Mouse (Mus musculus): ENCODE measurements around the gene Trp53inp2. TPM values are rescaled to one million over a fixed set of nuclear protein-coding genes. Genes with fewer than 3 reads are reported as not detected.

Gene Trp53inp2
- total and polyA plus RNA-seq, 2 experiments, result 60.6 to 98.7 TPM

GRCm38 (mm10) chr2:155385731-155386533, 5.1 kb downstream of the Trp53inp2 start:
- peaks cover 51% of the 10 kb centered on the region for H3K36me3 ChIP-seq (ENCODE audit: control insufficient read depth, insufficient read depth, low read length)
- no peaks in the 10 kb centered on the region for H3K27me3 ChIP-seq (ENCODE audit: control insufficient read depth, insufficient read depth, low read length)
- TF ChIP-seq POLR2A (IDR thresholded peaks at IDR 0.05; ENCODE audit: extremely low read depth, insufficient read depth, low read length) (no peak), CTCF (IDR thresholded peaks at IDR 0.05; ENCODE audit: low read depth, low read length) (no peak)
- H3K27ac ChIP-seq (replicated peaks; ENCODE audit: insufficient read depth, low read depth, low read length), result no peak overlapping the region; the same call in 1 of the 2 replicates
- peaks cover 16% of the 10 kb centered on the region; the same call in 1 of the 2 replicates for H3K79me2 ChIP-seq (ENCODE audit: control insufficient read depth, insufficient read depth, low read length)
- WGBS, result 81% methylated on average over 18 of the region's 18 CpGs
- H3K9ac ChIP-seq (ENCODE audit: low read depth, low read length), result 0 out of 2 replicates have a peak overlapping the region, but pooled peaks have one; percentile 4
- peaks cover 14% of the 10 kb centered on the region for H3K4me1 ChIP-seq (ENCODE audit: control insufficient read depth, insufficient read depth, low read length)
- DNase-seq (ENCODE audit: extremely low read depth, low read depth, low spot score), result no peak
- H3K4me3 ChIP-seq (ENCODE audit: insufficient read depth, low read depth, low read length), result no peak overlapping the region

GRCm38 (mm10) chr2:155386534-155386899, 5.7 kb downstream of the Trp53inp2 start:
- Histone ChIP-seq H3K27ac (replicated peaks; ENCODE audit: insufficient read depth, low read depth, low read length) (peak overlapping the region; percentile 8), H3K4me1 (ENCODE audit: control insufficient read depth, insufficient read depth, low read length) (peaks cover 14% of the 10 kb centered on the region), H3K4me3 (ENCODE audit: insufficient read depth, low read depth, low read length) (no peak overlapping the region), H3K79me2 (ENCODE audit: control insufficient read depth, insufficient read depth, low read length) (peaks cover 16% of the 10 kb centered on the region; the same call in 1 of the 2 replicates), H3K36me3 (ENCODE audit: control insufficient read depth, insufficient read depth, low read length) (peaks cover 51% of the 10 kb centered on the region), H3K27me3 (ENCODE audit: control insufficient read depth, insufficient read depth, low read length) (no peaks in the 10 kb centered on the region), H3K9ac (ENCODE audit: low read depth, low read length) (peak overlapping the region; percentile 37; the same call in 1 of the 2 replicates)
- 27% methylated on average over 27 of the region's 27 CpGs for WGBS
- DNase-seq (ENCODE audit: extremely low read depth, low read depth, low spot score), result peak; percentile 51
- no peak for TF ChIP-seq CTCF (IDR thresholded peaks at IDR 0.05; ENCODE audit: low read depth, low read length)
- no peak for TF ChIP-seq POLR2A (IDR thresholded peaks at IDR 0.05; ENCODE audit: extremely low read depth, insufficient read depth, low read length)

GRCm38 (mm10) chr2:155387052-155387451, 6.2 kb downstream of the Trp53inp2 start:
- peaks cover 51% of the 10 kb centered on the region for H3K36me3 ChIP-seq (ENCODE audit: control insufficient read depth, insufficient read depth, low read length)
- DNase-seq (ENCODE audit: extremely low read depth, low read depth, low spot score), result no peak
- H3K4me3 ChIP-seq (ENCODE audit: insufficient read depth, low read depth, low read length), result no peak overlapping the region
- H3K27ac ChIP-seq (replicated peaks; ENCODE audit: insufficient read depth, low read depth, low read length), result peak overlapping the region; percentile 8; the same call in 1 of the 2 replicates
- H3K4me1 ChIP-seq (ENCODE audit: control insufficient read depth, insufficient read depth, low read length), result peaks cover 14% of the 10 kb centered on the region
- peaks cover 16% of the 10 kb centered on the region; the same call in 1 of the 2 replicates for H3K79me2 ChIP-seq (ENCODE audit: control insufficient read depth, insufficient read depth, low read length)
- H3K9ac ChIP-seq (ENCODE audit: low read depth, low read length), result no peak overlapping the region; the same call in 1 of the 2 replicates
- TF ChIP-seq POLR2A (IDR thresholded peaks at IDR 0.05; ENCODE audit: extremely low read depth, insufficient read depth, low read length), result no peak
- 0 out of 2 replicates have a peak, but pooled peaks have one; percentile 4 for TF ChIP-seq CTCF (IDR thresholded peaks at IDR 0.05; ENCODE audit: low read depth, low read length)
- WGBS, result 90% methylated on average over 4 of the region's 4 CpGs
- no peaks in the 10 kb centered on the region for H3K27me3 ChIP-seq (ENCODE audit: control insufficient read depth, insufficient read depth, low read length)

- no peak for TF ChIP-seq POLR2A (IDR thresholded peaks at IDR 0.05; ENCODE audit: extremely low read depth, insufficient read depth, low read length)
- TF ChIP-seq CTCF (IDR thresholded peaks at IDR 0.05; ENCODE audit: low read depth, low read length), result no peak
- Histone ChIP-seq H3K4me1 (ENCODE audit: control insufficient read depth, insufficient read depth, low read length) (peaks cover 11% of the 10 kb centered on the region), H3K27ac (replicated peaks; ENCODE audit: insufficient read depth, low read depth, low read length) (no peak overlapping the region), H3K27me3 (ENCODE audit: control insufficient read depth, insufficient read depth, low read length) (no peaks in the 10 kb centered on the region), H3K4me3 (ENCODE audit: insufficient read depth, low read depth, low read length) (no peak overlapping the region), H3K36me3 (ENCODE audit: control insufficient read depth, insufficient read depth, low read length) (peaks cover 48% of the 10 kb centered on the region), H3K79me2 (ENCODE audit: control insufficient read depth, insufficient read depth, low read length) (peaks cover 2% of the 10 kb centered on the region; the same call in 1 of the 2 replicates), H3K9ac (ENCODE audit: low read depth, low read length) (no peak overlapping the region)
- DNase-seq (ENCODE audit: extremely low read depth, low read depth, low spot score), result peak; percentile 58
- WGBS, result 41% methylated on average over 2 of the region's 2 CpGs
These were observed 7.7 kb downstream of the Trp53inp2 start for GRCm38 (mm10) chr2:155388573-155388972.

GRCm38 (mm10) chr2:155394586-155394985, 13.7 kb downstream of the Trp53inp2 start:
- H3K27ac ChIP-seq (replicated peaks; ENCODE audit: insufficient read depth, low read depth, low read length), result no peak overlapping the region
- H3K79me2 ChIP-seq (ENCODE audit: control insufficient read depth, insufficient read depth, low read length), result no peaks in the 10 kb centered on the region
- no peak overlapping the region for H3K4me3 ChIP-seq (ENCODE audit: insufficient read depth, low read depth, low read length)
- H3K36me3 ChIP-seq (ENCODE audit: control insufficient read depth, insufficient read depth, low read length), result peaks cover 27% of the 10 kb centered on the region
- no peaks in the 10 kb centered on the region for H3K27me3 ChIP-seq (ENCODE audit: control insufficient read depth, insufficient read depth, low read length)
- no peak overlapping the region for H3K9ac ChIP-seq (ENCODE audit: low read depth, low read length)
- no peak for DNase-seq (ENCODE audit: extremely low read depth, low read depth, low spot score)
- H3K4me1 ChIP-seq (ENCODE audit: control insufficient read depth, insufficient read depth, low read length), result no peaks in the 10 kb centered on the region
- TF ChIP-seq CTCF (IDR thresholded peaks at IDR 0.05; ENCODE audit: low read depth, low read length), result no peak
- no peak for TF ChIP-seq POLR2A (IDR thresholded peaks at IDR 0.05; ENCODE audit: extremely low read depth, insufficient read depth, low read length)
- WGBS, result 24% methylated on average over 5 of the region's 5 CpGs

GRCm38 (mm10) chr2:155400276-155400675, 19.4 kb downstream of the Trp53inp2 start:
- Histone ChIP-seq H3K36me3 (ENCODE audit: control insufficient read depth, insufficient read depth, low read length) (peaks cover 51% of the 10 kb centered on the region), H3K4me3 (ENCODE audit: insufficient read depth, low read depth, low read length) (no peak overlapping the region), H3K27me3 (ENCODE audit: control insufficient read depth, insufficient read depth, low read length) (no peaks in the 10 kb centered on the region), H3K79me2 (ENCODE audit: control insufficient read depth, insufficient read depth, low read length) (no peaks in the 10 kb centered on the region), H3K27ac (replicated peaks; ENCODE audit: insufficient read depth, low read depth, low read length) (no peak overlapping the region), H3K4me1 (ENCODE audit: control insufficient read depth, insufficient read depth, low read length) (no peaks in the 10 kb centered on the region), H3K9ac (ENCODE audit: low read depth, low read length) (no peak overlapping the region)
- TF ChIP-seq CTCF (IDR thresholded peaks at IDR 0.05; ENCODE audit: low read depth, low read length) (no peak), POLR2A (IDR thresholded peaks at IDR 0.05; ENCODE audit: extremely low read depth, insufficient read depth, low read length) (no peak)
- no peak for DNase-seq (ENCODE audit: extremely low read depth, low read depth, low spot score)
